Mouse (Mus musculus) skeletal muscle tissue, adult 2 months (tissue): Measurements from ENCODE around the gene Mef2d.
A peak's percentile ranks its signal among the peaks of the same experiment; 100 is the strongest.

Source experiments
- DNase-seq: peaks from one replicate; pipeline ENCODE4 v3.0.0-alpha.2; 2012; ENCODE audit warnings: low read depth, low spot score

The Mef2d gene

GRCm38 (mm10) chr3:88141787-88142523 is at the start of gene Mef2d:
TSS of gene Mef2d (plus strand) at chr3:88142372.
- peak; percentile 98 for DNase-seq

- DNase-seq = no peak
Measured at GRCm38 (mm10) chr3:88094126-88094525, 48.0 kb upstream of the Mef2d start.

- no peak for DNase-seq
Measured at GRCm38 (mm10) chr3:88097666-88098065, 44.5 kb upstream of the Mef2d start.

GRCm38 (mm10) chr3:88100251-88100650 is 41.9 kb upstream of the Mef2d start:
- DNase-seq = no peak

GRCm38 (mm10) chr3:88101736-88102135 is 40.4 kb upstream of the Mef2d start:
- DNase-seq = no peak

GRCm38 (mm10) chr3:88102196-88102595 is 40.0 kb upstream of the Mef2d start:
- no peak for DNase-seq

GRCm38 (mm10) chr3:88102611-88103010 is 39.6 kb upstream of the Mef2d start:
- no peak for DNase-seq

- DNase-seq = no peak
Measured at GRCm38 (mm10) chr3:88106126-88106525, 36.0 kb upstream of the Mef2d start.

- no peak for DNase-seq
Measured at GRCm38 (mm10) chr3:88109126-88109525, 33.0 kb upstream of the Mef2d start.

GRCm38 (mm10) chr3:88114396-88114795 is 27.8 kb upstream of the Mef2d start:
- no peak for DNase-seq

GRCm38 (mm10) chr3:88120117-88120651 is 22.0 kb upstream of the Mef2d start:
- DNase-seq = peak; percentile 65

GRCm38 (mm10) chr3:88121164-88122131 is 20.7 kb upstream of the Mef2d start:
- DNase-seq = no peak

GRCm38 (mm10) chr3:88125195-88125594 is 17.0 kb upstream of the Mef2d start:
- DNase-seq = no peak

GRCm38 (mm10) chr3:88126181-88126580 is 16.0 kb upstream of the Mef2d start:
- DNase-seq = no peak

GRCm38 (mm10) chr3:88127636-88128035 is 14.5 kb upstream of the Mef2d start:
- DNase-seq = no peak

- DNase-seq = no peak
Measured at GRCm38 (mm10) chr3:88128056-88128455, 14.1 kb upstream of the Mef2d start.

- DNase-seq = no peak
Measured at GRCm38 (mm10) chr3:88129006-88129405, 13.2 kb upstream of the Mef2d start.

GRCm38 (mm10) chr3:88131071-88131470 is 11.1 kb upstream of the Mef2d start:
- DNase-seq = no peak

- DNase-seq = no peak
Measured at GRCm38 (mm10) chr3:88132492-88132891, 9.7 kb upstream of the Mef2d start.

- peak; percentile 96 for DNase-seq
Measured at GRCm38 (mm10) chr3:88133187-88133771, 8.9 kb upstream of the Mef2d start.

GRCm38 (mm10) chr3:88136346-88136745 is 5.8 kb upstream of the Mef2d start:
- DNase-seq = no peak

- DNase-seq = no peak
Measured at GRCm38 (mm10) chr3:88136945-88137494, 5.2 kb upstream of the Mef2d start.
